Mouse (Mus musculus) T-cell, adult 66 days (primary cell): ENCODE measurements around the gene Ctsd. TPM values are rescaled to one million over a fixed set of nuclear protein-coding genes. Genes with fewer than 3 reads are reported as not detected.

Experiments
- total RNA-seq, 2 experiments: library from RNA; stranded (reverse); gene quantifications; 3 replicates in 1 of 2; 4 replicates in 1 of 2; pipeline ENCODE4 v1.2.4; 2023

Gene Ctsd
- total RNA-seq = 100 to 1,000 TPM; 244 to 275 TPM

GRCm38 (mm10) chr7:142387419-142388148 lies at the start of gene Ctsd:
Gene Ctsd (minus strand): TSS chr7:142388038.

GRCm38 (mm10) chr7:142434137-142434865 lies 46.5 kb upstream of the Ctsd start, which contains the start of gene Syt8:
Gene Syt8 (plus strand): TSS chr7:142434850.

DNA sequence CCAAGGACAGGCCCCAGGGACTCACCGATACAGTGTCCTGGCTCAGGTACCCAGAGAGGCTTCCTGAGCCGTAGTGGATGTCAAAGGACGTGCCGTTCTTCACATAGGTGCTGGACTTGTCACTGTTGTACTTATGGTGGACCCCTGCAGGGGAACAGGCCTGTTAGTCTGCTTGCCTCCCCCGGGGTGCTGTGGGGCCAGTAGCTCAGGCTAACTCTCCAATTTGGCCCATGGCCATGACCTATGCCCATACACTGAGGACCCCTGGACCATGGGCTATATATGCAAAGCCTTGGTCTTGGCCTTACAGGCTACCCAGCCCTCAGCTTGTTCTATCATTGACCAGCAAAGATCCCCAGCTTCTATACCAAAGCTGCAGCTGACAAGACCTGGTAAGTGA lies 5.3 kb downstream of the Ctsd start, which contains the start of gene Gm49369:
TSS of gene Gm49369 (minus strand) at position 101 of the 400 bp plus-strand sequence.

GRCm38 (mm10) chr7:142373641-142374412 lies 14.0 kb downstream of the Ctsd start, which contains the start of gene Ifitm10:
Gene Ifitm10 (minus strand): TSS chr7:142373753.

Other genes with a start within 250 kb of the Ctsd start
- not detected for gene Gm45337, start 243.4 kb downstream of the Ctsd start, total RNA-seq
- not detected for gene Gm29735, start 230.9 kb downstream of the Ctsd start, total RNA-seq
- gene Gm4553, start 222.3 kb downstream of the Ctsd start, total RNA-seq = not detected
- not detected for gene Krtap5-2, start 212.0 kb downstream of the Ctsd start, total RNA-seq
- gene Gm10153, start 197.6 kb downstream of the Ctsd start, total RNA-seq = not detected
- not detected for gene Krtap5-3, start 186.7 kb downstream of the Ctsd start, total RNA-seq
- not detected for gene Gm7579, start 176.2 kb downstream of the Ctsd start, total RNA-seq
- gene Krtap5-5, start 158.1 kb downstream of the Ctsd start, total RNA-seq = not detected
- gene Gm40460, start 147.0 kb downstream of the Ctsd start, total RNA-seq = not detected
- not detected for gene Gm2431, start 129.7 kb downstream of the Ctsd start, total RNA-seq
- gene Gm4559, start 113.7 kb downstream of the Ctsd start, total RNA-seq = not detected
- gene Krtap5-1, start 90.9 kb downstream of the Ctsd start, total RNA-seq = not detected
- not detected for gene Krtap5-4, start 84.5 kb downstream of the Ctsd start, total RNA-seq
- gene Ifitm10, start 14.3 kb downstream of the Ctsd start, total RNA-seq = 10 to 100 TPM; 17.0 to 21.9 TPM
- gene Gm49369, start 5.4 kb downstream of the Ctsd start, total RNA-seq = 10 to 100 TPM in 1 of 2 experiments, 1 to 10 TPM in 1; 2.6 to 11.5 TPM
- gene Syt8, start 46.8 kb upstream of the Ctsd start, total RNA-seq = not detected
- not detected for gene Tnni2, start 53.8 kb upstream of the Ctsd start, total RNA-seq
- gene Lsp1, start 72.8 kb upstream of the Ctsd start, total RNA-seq = 100 to 1,000 TPM; 658 to 692 TPM
- gene Tnnt3, start 110.8 kb upstream of the Ctsd start, total RNA-seq = 10 to 100 TPM; 27.2 to 28.5 TPM
- 10 to 100 TPM; 13.4 to 14.1 TPM for gene Mrpl23, start 144.6 kb upstream of the Ctsd start, total RNA-seq